8 mouse cellular contexts compared by ENCODE assay signal in the genomic region with DNA sequence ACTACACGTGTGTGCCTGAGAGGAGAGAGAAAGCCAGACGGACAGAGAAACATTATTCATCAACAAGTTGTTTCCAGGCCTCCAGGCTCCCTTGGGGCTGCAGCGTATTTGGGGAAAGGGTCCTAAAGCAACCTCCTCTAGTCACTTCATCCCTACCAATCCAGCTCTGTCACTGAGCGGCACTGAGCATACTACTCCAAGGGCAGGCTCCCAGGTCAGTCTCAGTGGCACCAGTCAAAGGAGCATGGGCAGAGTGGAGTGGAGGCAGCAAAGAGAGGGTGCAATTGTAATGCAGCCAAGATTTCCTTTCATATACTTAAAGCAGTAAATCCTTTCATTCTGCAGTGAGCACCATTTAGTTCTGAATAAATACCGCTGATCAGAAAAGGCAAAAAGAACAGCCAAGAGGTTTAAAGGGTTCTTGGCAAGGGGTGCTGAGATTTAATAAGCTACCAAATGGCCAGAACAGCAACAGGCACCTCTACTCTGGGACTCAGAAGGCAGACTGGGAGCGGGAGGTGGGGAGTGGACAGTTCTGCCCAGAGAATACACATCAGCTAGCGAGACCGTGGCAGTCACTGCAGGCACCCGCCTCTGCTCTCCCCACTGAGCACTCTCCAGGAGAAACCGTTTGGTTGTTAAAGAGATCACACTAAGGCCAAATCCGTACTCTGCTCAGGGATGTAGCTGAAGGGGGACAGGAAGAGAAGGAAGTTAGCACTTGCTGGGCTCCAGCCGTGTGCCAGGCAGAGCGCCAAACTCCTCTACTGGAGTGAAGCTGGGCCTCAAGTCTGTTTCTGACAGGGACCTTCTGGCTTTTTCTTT. TPM values are rescaled to one million over a fixed set of nuclear protein-coding genes. Genes with fewer than 3 reads are reported as not detected.
A peak's percentile ranks its signal among the peaks of the same experiment; 100 is the strongest.
DNase-seq lines count a peak whose midpoint lies in the region; ATAC-seq lines count a peak whose summit lies in the region.

No protein-coding gene starts in this region.

- H3K27ac ChIP-seq in hindbrain, embryonic 13.5 days: no peak overlapping the region
- no peak overlapping the region for H3K27ac ChIP-seq in hindbrain, embryonic 11.5 days (ENCODE audit: low read depth, low read length)

- no peak overlapping the region for H3K4me2 ChIP-seq in hindbrain, embryonic 13.5 days
- H3K4me2 ChIP-seq in hindbrain, embryonic 11.5 days (replicated peaks; ENCODE audit: low read depth, low read length): no peak overlapping the region

- H3K9me3 ChIP-seq in hindbrain, embryonic 13.5 days: no peaks in the 10 kb centered on the region
- H3K9me3 ChIP-seq in hindbrain, embryonic 11.5 days (ENCODE audit: control insufficient read depth, low read length): no peaks in the 10 kb centered on the region

- 68% methylated on average over 13 of the region's 13 CpGs for WGBS in hindbrain, embryonic 13.5 days
- WGBS in hindbrain, embryonic 11.5 days: 70% methylated on average over 13 of the region's 13 CpGs

- no peaks in the 10 kb centered on the region for H3K27me3 ChIP-seq in hindbrain, embryonic 13.5 days
- no peaks in the 10 kb centered on the region for H3K27me3 ChIP-seq in hindbrain, embryonic 11.5 days (ENCODE audit: control insufficient read depth, insufficient read depth, low read length)

- H3K36me3 ChIP-seq in hindbrain, embryonic 13.5 days: peaks cover 18% of the 10 kb centered on the region
- no peaks in the 10 kb centered on the region for H3K36me3 ChIP-seq in hindbrain, embryonic 11.5 days (ENCODE audit: control insufficient read depth, insufficient read depth, low read length)

- DNase-seq in hindbrain, embryonic 11.5 days (ENCODE audit: low spot score): no peak
- peak; percentile 83 for DNase-seq in cerebellum, adult 11-12 months
- peak; percentile 67 for DNase-seq in heart, postnatal 4 days
- DNase-seq in lung, postnatal 14 days: peak; percentile 62
- no peak for DNase-seq in thymus, adult 18-20 months
- no peak for DNase-seq in adrenal gland, postnatal 25 days
- DNase-seq in adrenal gland, adult 18-20 months (ENCODE audit: low spot score in 2 of 2): no peak

- H3K4me1 ChIP-seq in hindbrain, embryonic 13.5 days (replicated peaks): peaks cover 11% of the 10 kb centered on the region
- no peaks in the 10 kb centered on the region for H3K4me1 ChIP-seq in hindbrain, embryonic 11.5 days (replicated peaks; ENCODE audit: control insufficient read depth, insufficient read depth, low read length)

- no peak for ATAC-seq in hindbrain, embryonic 13.5 days (ENCODE audit: low FRiP score)
- no peak for ATAC-seq in hindbrain, embryonic 11.5 days (ENCODE audit: low FRiP score)

- no peak overlapping the region for H3K4me3 ChIP-seq in hindbrain, embryonic 13.5 days
- H3K4me3 ChIP-seq in hindbrain, embryonic 11.5 days (ENCODE audit: low read depth, low read length): no peak overlapping the region

- 0 out of 2 replicates have a peak overlapping the region, but pooled peaks have one; percentile 35 for H3K9ac ChIP-seq in hindbrain, embryonic 13.5 days
- H3K9ac ChIP-seq in hindbrain, embryonic 11.5 days (ENCODE audit: low read depth, low read length): no peak overlapping the region

RNA-seq across cellular contexts. Expression of a gene that starts 19.8 kb away (rescaled TPM):
- polyA plus RNA-seq in hindbrain, embryonic 13.5 days (2015; fragmentation: Nextera tagmentation; extraction: Ambion mirVana): 69.4 and 70.4 TPM in 2 replicates
- polyA plus RNA-seq in hindbrain, embryonic 11.5 days (2014; fragmentation: Nextera tagmentation; extraction: Ambion mirVana): 66.1 and 78.9 TPM in 2 replicates
- 10 to 100 TPM; 64.1 to 67.4 TPM for total RNA-seq in heart, postnatal 4 days (2021)
- 107 and 108 TPM in 2 replicates for total RNA-seq in adrenal gland, postnatal 25 days (2021)
- 100 to 1,000 TPM in 1 of 2 experiments, 10 to 100 TPM in 1; 94.6 to 107 TPM for total RNA-seq in adrenal gland, adult 18-20 months (2021)

RNA-seq across cellular contexts. Expression of a gene that starts 28.8 kb away (rescaled TPM):
- 12.8 and 14.5 TPM in 2 replicates for polyA plus RNA-seq in hindbrain, embryonic 13.5 days (2015; fragmentation: Nextera tagmentation; extraction: Ambion mirVana)
- polyA plus RNA-seq in hindbrain, embryonic 11.5 days (2014; fragmentation: Nextera tagmentation; extraction: Ambion mirVana): 16.4 and 17.3 TPM in 2 replicates
- 10 to 100 TPM; 90.5 to 99.5 TPM for total RNA-seq in heart, postnatal 4 days (2021)
- total RNA-seq in adrenal gland, postnatal 25 days (2021): 134 and 152 TPM in 2 replicates
- total RNA-seq in adrenal gland, adult 18-20 months (2021): 100 to 1,000 TPM in 1 of 2 experiments, 10 to 100 TPM in 1; 35.7 to 130 TPM

RNA-seq across cellular contexts. Expression of a gene that starts 47.8 kb away (rescaled TPM):
- polyA plus RNA-seq in hindbrain, embryonic 13.5 days (2015; fragmentation: Nextera tagmentation; extraction: Ambion mirVana): 14.1 and 15.2 TPM in 2 replicates
- polyA plus RNA-seq in hindbrain, embryonic 11.5 days (2014; fragmentation: Nextera tagmentation; extraction: Ambion mirVana): 6.2 and 8.6 TPM in 2 replicates
- total RNA-seq in heart, postnatal 4 days (2021): 1 to 10 TPM; 5.0 to 5.1 TPM
- total RNA-seq in adrenal gland, postnatal 25 days (2021): 10.4 and 13.2 TPM in 2 replicates
- total RNA-seq in adrenal gland, adult 18-20 months (2021): 1 to 10 TPM; 8.2 to 8.4 TPM

Comparison
In these comparisons a context has a peak if more than half of its experiments do, and no peak if none do; other contexts are left out.
1. DNase-seq: peak in cerebellum, adult 11-12 months (single experiment), heart, postnatal 4 days (single experiment) and lung, postnatal 14 days (single experiment); none in hindbrain, embryonic 11.5 days (single experiment), thymus, adult 18-20 months (0 of 2), adrenal gland, postnatal 25 days (single experiment) and adrenal gland, adult 18-20 months (0 of 2).